Mouse (Mus musculus): ENCODE data around the gene Pkd1. TPM values are rescaled to one million over a fixed set of nuclear protein-coding genes. Genes with fewer than 3 reads are reported as not detected.

Pkd1 gene
- polyA plus RNA-seq, 1 experiment from 2014 or later: 34.0 TPM

DNA sequence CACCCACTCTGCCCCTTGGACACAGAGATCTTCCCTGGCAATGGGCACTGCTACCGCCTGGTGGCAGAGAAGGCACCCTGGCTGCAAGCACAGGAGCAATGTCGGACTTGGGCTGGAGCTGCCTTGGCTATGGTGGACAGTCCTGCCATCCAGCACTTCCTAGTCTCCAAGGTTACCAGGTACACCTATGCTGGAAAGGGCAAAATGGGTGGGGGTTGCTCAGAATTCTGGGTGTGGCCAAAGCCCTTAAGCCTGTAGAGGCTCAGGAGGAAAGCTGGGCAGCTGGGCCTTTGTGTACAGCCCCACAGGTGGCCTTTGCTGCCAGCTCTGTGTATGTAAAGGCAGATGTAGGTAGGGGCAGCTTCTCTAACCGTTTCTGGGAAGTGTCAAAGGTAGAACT is 16.2 kb downstream of the Pkd1 start:
- no peak; the same call in 1 of the 2 replicates for TF ChIP-seq CTCF (IDR thresholded peaks at IDR 0.05; ENCODE audit: low read depth)
- no peak for DNase-seq
- Histone ChIP-seq H3K36me3 (ENCODE audit: insufficient read depth) (peaks cover 46% of the 10 kb centered on the region), H3K9me3 (ENCODE audit: low read depth, low read length) (no peaks in the 10 kb centered on the region), H3K27me3 (ENCODE audit: insufficient read depth, low read length) (no peaks in the 10 kb centered on the region), H3K4me1 (ENCODE audit: insufficient read depth) (no peaks in the 10 kb centered on the region), H3K9ac (no peak overlapping the region), H3K4me3 (ENCODE audit: low read depth, low read length) (no peak overlapping the region), H3K4me2 (no peak overlapping the region), H3K27ac (ENCODE audit: low read depth) (no peak overlapping the region)
- no peak for ATAC-seq (ENCODE audit: insufficient read depth)
- WGBS: 89% methylated on average over 3 of the region's 3 CpGs

DNA sequence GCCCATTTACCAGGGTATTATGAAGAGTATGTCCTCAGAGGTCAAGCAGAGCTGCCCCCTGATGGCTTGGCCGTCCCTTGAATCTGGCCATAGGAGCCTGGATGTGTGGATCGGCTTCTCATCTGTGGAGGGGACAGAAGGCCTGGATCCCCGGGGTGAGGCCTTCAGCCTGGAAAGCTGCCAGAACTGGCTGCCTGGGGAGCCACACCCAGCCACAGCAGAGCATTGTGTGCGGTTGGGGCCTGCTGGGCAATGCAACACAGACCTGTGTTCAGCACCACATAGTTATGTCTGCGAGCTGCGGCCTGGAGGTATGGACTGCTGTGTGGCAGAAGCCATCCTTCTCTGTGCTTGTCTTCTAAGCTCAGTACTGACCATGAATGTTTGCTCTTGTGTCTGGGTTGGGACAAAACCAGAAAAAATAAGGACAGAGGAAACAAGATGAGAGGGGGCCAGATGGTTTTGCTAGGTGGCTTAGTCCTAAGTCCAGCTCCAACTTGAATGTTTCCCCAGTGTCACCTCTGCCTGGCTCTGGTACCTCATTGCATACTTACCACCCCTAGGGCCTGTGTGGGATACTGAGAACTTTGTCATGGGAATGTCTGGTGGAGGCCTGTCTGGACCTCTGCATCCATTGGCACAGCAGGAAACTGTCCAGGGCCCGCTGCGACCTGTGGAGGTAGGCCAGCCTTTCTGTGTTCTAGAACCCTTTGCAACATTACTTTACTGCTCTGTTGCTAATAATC is 17.6 kb downstream of the Pkd1 start:
- no peak overlapping the region for H3K27ac ChIP-seq (ENCODE audit: low read depth)
- H3K4me3 ChIP-seq (ENCODE audit: low read depth, low read length): no peak overlapping the region
- H3K4me2 ChIP-seq: no peak overlapping the region
- no peak; the same call in 1 of the 2 replicates for ATAC-seq (ENCODE audit: insufficient read depth)
- no peaks in the 10 kb centered on the region for H3K4me1 ChIP-seq (ENCODE audit: insufficient read depth)
- H3K36me3 ChIP-seq (ENCODE audit: insufficient read depth): peaks cover 61% of the 10 kb centered on the region
- no peak for TF ChIP-seq CTCF (IDR thresholded peaks at IDR 0.05; ENCODE audit: low read depth)
- DNase-seq: peak; percentile 55
- H3K9ac ChIP-seq: peak overlapping the region; percentile 20; the same call in 1 of the 2 replicates
- WGBS: 68% methylated on average over 8 of the region's 8 CpGs
- H3K9me3 ChIP-seq (ENCODE audit: low read depth, low read length): no peaks in the 10 kb centered on the region
- H3K27me3 ChIP-seq (ENCODE audit: insufficient read depth, low read length): no peaks in the 10 kb centered on the region

DNA sequence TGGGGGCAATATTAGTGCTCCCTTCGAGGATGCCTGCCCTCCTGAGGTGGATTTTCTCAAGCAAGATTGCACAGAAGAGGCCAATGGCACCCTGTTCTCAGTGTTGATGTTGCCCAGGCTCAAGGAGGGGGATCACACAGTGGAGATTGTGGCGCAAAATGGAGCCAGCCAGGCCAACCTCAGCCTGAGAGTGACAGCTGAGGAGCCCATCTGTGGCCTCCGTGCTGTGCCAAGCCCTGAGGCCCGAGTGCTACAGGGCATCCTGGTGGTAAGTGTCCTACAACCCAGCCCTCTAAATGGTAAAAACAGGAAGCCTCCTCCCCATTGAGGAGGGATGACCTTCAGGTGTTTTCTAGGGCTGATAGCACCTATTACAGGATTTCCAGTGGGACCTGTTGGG is 20.2 kb downstream of the Pkd1 start:
- Histone ChIP-seq H3K9ac (no peak overlapping the region), H3K4me3 (ENCODE audit: low read depth, low read length) (no peak overlapping the region), H3K4me1 (ENCODE audit: insufficient read depth) (no peaks in the 10 kb centered on the region), H3K27me3 (ENCODE audit: insufficient read depth, low read length) (no peaks in the 10 kb centered on the region), H3K4me2 (no peak overlapping the region), H3K9me3 (ENCODE audit: low read depth, low read length) (no peaks in the 10 kb centered on the region), H3K36me3 (ENCODE audit: insufficient read depth) (peaks cover 84% of the 10 kb centered on the region), H3K27ac (ENCODE audit: low read depth) (no peak overlapping the region)
- TF ChIP-seq CTCF (IDR thresholded peaks at IDR 0.05; ENCODE audit: low read depth): no peak
- no peak for DNase-seq
- ATAC-seq (ENCODE audit: insufficient read depth): no peak
- WGBS: 91% methylated on average over 4 of the region's 4 CpGs

DNA sequence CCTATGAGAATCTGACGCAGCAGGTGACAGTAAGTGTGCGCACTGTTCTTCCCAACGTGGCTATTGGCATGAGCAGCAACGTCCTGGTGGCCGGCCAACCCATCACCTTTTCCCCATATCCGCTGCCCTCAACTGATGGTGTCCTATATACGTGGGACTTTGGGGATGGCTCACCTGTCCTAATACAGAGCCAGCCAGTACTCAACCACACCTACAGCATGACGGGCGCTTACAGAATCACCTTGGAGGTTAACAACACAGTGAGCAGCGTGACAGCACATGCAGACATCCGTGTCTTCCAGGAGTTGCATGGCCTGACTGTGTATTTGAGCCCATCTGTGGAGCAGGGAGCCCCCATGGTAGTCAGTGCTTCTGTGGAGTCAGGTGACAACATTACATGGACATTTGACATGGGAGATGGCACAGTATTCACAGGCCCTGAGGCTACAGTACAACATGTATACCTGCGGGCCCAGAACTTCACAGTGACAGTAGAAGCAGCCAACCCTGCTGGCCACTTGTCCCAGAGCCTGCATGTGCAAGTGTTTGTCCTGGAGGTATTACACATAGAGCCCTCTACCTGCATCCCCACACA is 23.1 kb downstream of the Pkd1 start:
- no peaks in the 10 kb centered on the region for H3K9me3 ChIP-seq (ENCODE audit: low read depth, low read length)
- H3K27me3 ChIP-seq (ENCODE audit: insufficient read depth, low read length): no peaks in the 10 kb centered on the region
- no peak for DNase-seq
- 92% methylated on average over 12 of the region's 12 CpGs for WGBS
- no peak overlapping the region for H3K4me2 ChIP-seq
- no peak for TF ChIP-seq CTCF (IDR thresholded peaks at IDR 0.05; ENCODE audit: low read depth)
- H3K4me3 ChIP-seq (ENCODE audit: low read depth, low read length): no peak overlapping the region
- H3K36me3 ChIP-seq (ENCODE audit: insufficient read depth): peaks cover 98% of the 10 kb centered on the region
- H3K9ac ChIP-seq: no peak overlapping the region
- ATAC-seq (ENCODE audit: insufficient read depth): no peak
- no peaks in the 10 kb centered on the region for H3K4me1 ChIP-seq (ENCODE audit: insufficient read depth)
- no peak overlapping the region for H3K27ac ChIP-seq (ENCODE audit: low read depth)

DNA sequence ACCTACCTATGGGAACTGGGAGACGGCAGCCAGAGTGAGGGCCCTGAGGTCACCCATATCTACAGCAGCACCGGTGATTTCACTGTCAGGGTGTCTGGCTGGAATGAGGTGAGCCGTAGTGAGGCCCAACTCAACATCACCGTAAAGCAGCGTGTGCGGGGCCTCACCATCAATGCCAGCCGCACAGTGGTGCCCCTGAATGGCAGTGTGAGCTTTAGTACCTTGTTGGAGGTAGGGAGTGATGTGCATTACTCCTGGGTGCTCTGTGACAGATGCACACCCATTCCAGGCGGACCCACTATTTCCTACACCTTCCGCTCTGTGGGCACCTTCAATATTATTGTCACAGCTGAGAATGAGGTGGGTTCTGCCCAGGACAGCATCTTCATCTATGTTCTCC is 24.2 kb downstream of the Pkd1 start:
- Histone ChIP-seq H3K27ac (ENCODE audit: low read depth) (no peak overlapping the region), H3K4me1 (ENCODE audit: insufficient read depth) (no peaks in the 10 kb centered on the region), H3K9ac (no peak overlapping the region), H3K4me3 (ENCODE audit: low read depth, low read length) (no peak overlapping the region), H3K9me3 (ENCODE audit: low read depth, low read length) (no peaks in the 10 kb centered on the region), H3K27me3 (ENCODE audit: insufficient read depth, low read length) (no peaks in the 10 kb centered on the region), H3K36me3 (ENCODE audit: insufficient read depth) (peaks cover 98% of the 10 kb centered on the region), H3K4me2 (no peak overlapping the region)
- TF ChIP-seq CTCF (IDR thresholded peaks at IDR 0.05; ENCODE audit: low read depth): no peak
- no peak for DNase-seq
- no peak for ATAC-seq (ENCODE audit: insufficient read depth)
- 90% methylated on average over 9 of the region's 9 CpGs for WGBS

DNA sequence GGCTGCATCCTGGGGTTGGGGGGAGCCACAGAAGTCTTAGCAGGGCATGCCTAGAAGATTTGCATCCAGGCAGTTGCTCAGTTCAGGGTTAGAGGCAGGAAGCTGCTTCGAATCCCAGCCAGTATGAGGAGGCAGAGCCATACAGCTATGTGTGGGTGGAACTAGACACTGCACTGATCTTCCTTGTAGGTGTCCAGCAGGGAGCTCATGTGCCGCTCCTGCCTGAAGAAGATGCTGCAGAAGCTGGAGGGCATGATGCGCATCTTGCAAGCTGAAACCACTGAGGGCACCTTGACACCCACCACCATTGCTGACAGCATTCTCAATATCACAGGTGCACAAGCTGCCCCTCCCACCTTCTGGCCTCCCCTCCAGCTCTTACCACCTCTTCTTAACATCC is 29.9 kb downstream of the Pkd1 start:
- Histone ChIP-seq H3K36me3 (ENCODE audit: insufficient read depth) (peaks cover 87% of the 10 kb centered on the region), H3K9ac (no peak overlapping the region), H3K27ac (ENCODE audit: low read depth) (no peak overlapping the region), H3K9me3 (ENCODE audit: low read depth, low read length) (no peaks in the 10 kb centered on the region), H3K4me1 (ENCODE audit: insufficient read depth) (no peaks in the 10 kb centered on the region), H3K4me3 (ENCODE audit: low read depth, low read length) (no peak overlapping the region), H3K27me3 (ENCODE audit: insufficient read depth, low read length) (no peaks in the 10 kb centered on the region), H3K4me2 (no peak overlapping the region)
- no peak for DNase-seq
- ATAC-seq (ENCODE audit: insufficient read depth): no peak
- TF ChIP-seq CTCF (IDR thresholded peaks at IDR 0.05; ENCODE audit: low read depth): no peak
- 94% methylated on average over 3 of the region's 3 CpGs for WGBS

DNA sequence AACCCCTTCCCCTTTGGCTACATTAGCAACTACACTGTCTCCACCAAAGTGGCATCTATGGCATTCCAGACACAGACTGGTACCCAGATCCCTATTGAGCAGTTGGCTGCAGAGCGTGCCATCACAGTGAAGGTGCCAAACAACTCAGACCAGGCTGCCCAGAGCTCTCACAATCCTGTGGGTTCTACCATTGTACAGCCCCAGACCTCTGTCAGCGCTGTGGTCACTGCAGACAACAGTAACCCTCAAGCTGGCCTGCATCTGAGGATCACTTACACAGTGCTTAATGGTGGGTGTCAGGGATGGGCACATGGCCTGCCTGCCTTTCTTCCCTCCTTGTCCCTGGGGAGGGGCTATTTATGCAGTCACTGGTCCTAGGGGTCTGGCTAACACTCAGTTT is 30.7 kb downstream of the Pkd1 start:
- ATAC-seq (ENCODE audit: insufficient read depth): no peak
- no peak for DNase-seq
- H3K4me2 ChIP-seq: no peak overlapping the region
- no peaks in the 10 kb centered on the region for H3K4me1 ChIP-seq (ENCODE audit: insufficient read depth)
- no peaks in the 10 kb centered on the region for H3K27me3 ChIP-seq (ENCODE audit: insufficient read depth, low read length)
- H3K27ac ChIP-seq (ENCODE audit: low read depth): no peak overlapping the region
- peaks cover 85% of the 10 kb centered on the region for H3K36me3 ChIP-seq (ENCODE audit: insufficient read depth)
- TF ChIP-seq CTCF (IDR thresholded peaks at IDR 0.05; ENCODE audit: low read depth): no peak
- H3K9me3 ChIP-seq (ENCODE audit: low read depth, low read length): no peaks in the 10 kb centered on the region
- no peak overlapping the region for H3K4me3 ChIP-seq (ENCODE audit: low read depth, low read length)
- 89% methylated on average over 2 of the region's 2 CpGs for WGBS
- H3K9ac ChIP-seq: no peak overlapping the region

Data from lung, embryonic 14.5 days (tissue).